Mouse (Mus musculus) cerebellum, adult 9-11 months (tissue): ENCODE data around the gene Aida.
A peak's percentile ranks its signal among the peaks of the same experiment; 100 is the strongest.
"Not testable (repeated sequence)": the region's sequence is repeated elsewhere in the genome, so short reads cannot be mapped to it uniquely, and the experiment has no call there.

Experiments used
- DNase-seq: peaks from one replicate; pipeline ENCODE4 v3.0.0; 2022

The Aida gene

DNA sequence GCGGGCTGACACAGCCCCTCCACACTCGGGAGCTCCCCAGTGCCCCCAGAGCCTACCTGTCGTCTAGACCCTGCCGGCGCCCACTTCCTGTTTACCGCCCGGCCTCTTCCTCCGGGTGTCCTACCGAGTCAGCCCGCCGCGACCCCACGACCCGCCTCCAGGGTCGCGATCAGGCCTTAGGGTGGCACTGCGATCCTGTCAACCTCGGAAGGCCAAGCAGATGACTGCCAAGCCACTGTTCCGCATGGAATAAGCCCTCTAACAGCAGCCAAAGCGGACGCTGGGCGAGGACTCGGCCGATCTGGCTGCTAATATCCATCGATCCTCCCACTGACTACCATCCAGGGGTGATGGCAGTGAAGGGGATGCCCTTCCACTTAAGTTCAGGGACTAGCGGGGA, at the start of gene Aida:
Aida (plus strand) TSS at position 126 of the 400 bp plus-strand sequence.
- peak; percentile 65 for DNase-seq

GRCm38 (mm10) chr1:183248144-183248543, 48.2 kb upstream of the Aida start:
- DNase-seq: no peak

DNA sequence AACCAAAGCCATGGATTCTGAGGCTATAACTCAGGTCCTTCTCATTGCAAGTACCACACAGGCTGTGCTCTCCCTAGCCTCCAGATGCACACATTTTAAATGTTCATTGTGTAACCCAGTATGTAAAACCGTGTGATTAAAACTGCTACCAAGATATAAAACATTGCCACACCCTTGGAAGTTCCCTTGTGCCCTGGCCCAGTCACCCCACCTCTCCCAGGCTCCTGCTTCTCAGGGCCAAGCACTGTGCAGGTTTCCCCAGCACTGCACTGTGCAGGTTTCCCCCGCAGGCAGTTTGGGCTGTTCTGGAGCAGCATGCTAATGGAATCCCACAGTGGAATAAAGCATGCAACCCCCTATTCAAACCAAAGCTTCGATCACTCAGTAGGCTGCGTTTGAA, 45.8 kb upstream of the Aida start:
- no peak for DNase-seq

GRCm38 (mm10) chr1:183251818-183252217, 44.6 kb upstream of the Aida start:
- DNase-seq: no peak

- no peak for DNase-seq
Measured at GRCm38 (mm10) chr1:183252574-183252973, 43.8 kb upstream of the Aida start.

- no peak for DNase-seq
Measured at GRCm38 (mm10) chr1:183264145-183265008, 32.0 kb upstream of the Aida start.

DNA sequence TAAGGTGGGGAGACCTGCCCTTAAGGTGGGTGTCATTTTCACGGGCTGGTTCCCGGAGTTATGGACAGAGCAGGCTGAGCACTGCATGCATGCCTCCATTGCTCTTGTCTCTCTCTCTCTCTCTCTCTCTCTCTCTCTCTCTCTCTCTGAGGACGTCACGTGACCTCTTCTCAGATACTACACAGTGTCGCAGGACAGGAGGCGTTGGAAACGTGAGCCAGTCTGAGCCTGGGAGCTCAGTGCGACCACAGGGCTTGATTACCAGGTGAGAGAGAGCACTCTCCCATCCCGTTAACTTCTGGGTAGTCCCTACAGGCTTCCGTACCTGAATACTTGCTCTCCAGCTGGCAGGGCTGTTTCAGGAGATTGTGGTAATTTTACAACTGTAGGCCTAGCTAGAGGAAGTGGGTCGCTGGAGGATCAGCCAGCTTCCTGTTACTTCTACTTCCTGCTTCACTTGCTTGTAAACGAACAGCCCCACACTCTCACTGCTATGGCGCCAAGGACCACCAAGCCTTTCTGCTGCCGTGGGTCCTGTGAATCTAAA, 30.4 kb upstream of the Aida start:
- no peak for DNase-seq

DNA sequence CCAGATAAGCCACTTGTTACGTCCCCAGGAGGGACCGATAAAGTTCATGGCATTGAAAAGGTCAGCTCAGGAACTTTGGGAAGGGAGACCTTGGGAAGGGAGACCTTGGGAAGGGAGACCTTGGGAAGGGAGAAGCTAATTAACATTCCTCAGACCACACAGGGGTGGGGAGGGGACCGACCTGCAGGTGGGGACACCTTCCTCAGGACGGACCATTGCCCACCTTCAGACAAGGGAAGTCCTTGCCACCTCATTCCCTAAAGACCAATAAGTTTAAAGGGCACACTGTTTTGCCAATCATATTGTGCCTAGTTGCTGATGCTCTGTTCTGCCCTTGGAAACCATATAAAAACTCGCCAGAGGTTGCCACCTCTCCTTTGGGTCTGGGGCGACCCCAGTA, 28.7 kb upstream of the Aida start:
- no peak for DNase-seq

GRCm38 (mm10) chr1:183272867-183273818, 23.2 kb upstream of the Aida start:
- DNase-seq: no peak

DNA sequence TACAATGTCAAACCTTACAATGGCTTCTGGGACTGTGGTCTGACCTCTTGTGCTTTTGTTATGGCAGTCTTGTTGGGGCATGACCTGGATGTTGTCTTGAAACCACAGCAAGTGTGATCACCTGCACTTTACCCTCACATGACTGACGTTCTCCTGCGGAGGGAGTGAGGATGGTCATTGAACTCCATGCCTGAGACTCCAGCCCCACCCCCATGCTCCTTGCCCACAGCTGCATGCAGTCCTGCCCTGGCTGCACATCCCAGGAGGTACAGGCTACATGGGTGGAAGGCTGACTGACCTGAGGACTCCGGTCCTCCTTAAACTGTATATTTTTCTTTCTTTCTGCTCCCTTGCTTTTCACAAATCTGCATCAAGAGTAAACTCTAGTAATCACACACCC, 22.0 kb upstream of the Aida start:
- DNase-seq: no peak

GRCm38 (mm10) chr1:183275763-183276162, 20.6 kb upstream of the Aida start:
- no peak for DNase-seq

- DNase-seq: no peak
Measured at GRCm38 (mm10) chr1:183288351-183288750, 8.0 kb upstream of the Aida start.

GRCm38 (mm10) chr1:183289576-183289975, 6.8 kb upstream of the Aida start:
- DNase-seq: no peak

DNA sequence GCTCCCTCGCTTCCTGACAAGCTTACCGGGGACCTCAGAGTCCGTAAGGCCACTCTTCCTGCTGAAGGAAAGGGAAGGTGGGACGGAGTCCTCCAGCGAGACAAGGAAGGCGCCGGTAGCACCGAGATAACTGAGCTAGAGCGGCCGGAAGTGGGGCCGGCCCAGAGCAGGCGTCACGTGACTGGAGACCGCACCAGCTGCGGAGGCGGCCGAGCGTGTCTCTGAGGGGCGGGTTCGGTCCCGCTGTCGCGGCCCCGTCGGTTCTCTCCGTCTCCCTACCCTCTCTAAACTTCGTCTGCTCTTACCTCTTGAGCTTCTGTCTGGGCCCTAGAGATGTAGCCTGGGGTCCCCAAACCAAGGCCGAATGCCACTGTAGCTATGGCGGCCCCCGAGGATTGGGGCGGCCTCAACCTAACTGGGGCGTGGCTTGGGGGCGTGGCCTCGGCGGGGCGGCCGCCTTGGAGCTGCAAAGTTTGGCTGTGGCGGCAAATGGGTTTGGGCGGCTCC, 540 bp downstream of the Aida start, which contains the start of gene Brox:
Brox (minus strand) TSS at position 393 of the 507 bp plus-strand sequence.
- peak; percentile 92 for DNase-seq

DNA sequence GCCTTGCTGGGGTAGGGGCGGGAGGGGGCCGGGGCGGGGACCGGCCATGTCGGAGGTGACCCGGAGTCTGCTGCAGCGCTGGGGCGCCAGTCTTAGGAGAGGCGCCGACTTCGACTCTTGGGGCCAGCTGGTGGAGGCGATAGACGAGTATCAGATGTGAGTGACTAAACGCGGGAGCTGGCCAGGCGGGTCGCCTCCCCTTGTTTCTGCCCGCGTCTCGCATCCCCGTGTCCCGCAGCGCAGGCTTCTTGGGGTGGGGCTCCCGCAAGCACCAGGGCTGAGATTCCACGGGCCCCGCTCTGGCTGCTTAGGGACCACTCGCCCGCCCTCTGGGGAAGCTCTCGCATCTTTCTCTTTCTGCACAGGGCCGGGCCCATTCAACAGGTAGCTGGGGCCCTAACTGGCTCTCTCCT, 1.1 kb downstream of the Aida start:
- DNase-seq: peak; percentile 73

- no peak for DNase-seq
Measured at GRCm38 (mm10) chr1:183297886-183298489, 1.6 kb downstream of the Aida start.

- DNase-seq: peak; percentile 87
Measured at GRCm38 (mm10) chr1:183299161-183299560, 2.8 kb downstream of the Aida start.

DNA sequence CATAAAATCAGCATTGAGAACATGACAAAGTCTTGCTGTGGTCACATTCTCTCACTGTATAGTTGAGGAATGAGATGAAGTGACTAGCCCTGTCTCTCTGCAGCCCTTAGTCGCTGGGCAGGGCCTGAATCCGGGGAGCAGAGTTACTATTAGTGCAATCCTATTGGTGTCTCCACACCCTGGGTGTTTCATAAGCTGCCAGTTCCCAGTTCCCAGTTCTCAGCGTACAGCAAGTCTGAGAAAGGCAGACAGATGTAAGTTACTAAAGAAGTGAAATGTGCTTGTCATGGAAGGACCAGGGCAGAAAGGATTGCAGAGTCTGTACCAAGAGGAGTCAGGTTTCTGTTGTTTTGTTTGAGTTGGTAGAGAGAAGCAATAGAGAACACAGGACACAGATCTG, 11.2 kb downstream of the Aida start:
- no peak for DNase-seq

- DNase-seq: no peak
Measured at GRCm38 (mm10) chr1:183308476-183308875, 12.1 kb downstream of the Aida start.

GRCm38 (mm10) chr1:183309601-183310000, 13.2 kb downstream of the Aida start:
- DNase-seq: not testable (repeated sequence)

- no peak for DNase-seq
Measured at GRCm38 (mm10) chr1:183312076-183312475, 15.7 kb downstream of the Aida start.

- no peak for DNase-seq
Measured at GRCm38 (mm10) chr1:183315783-183316182, 19.4 kb downstream of the Aida start.

DNA sequence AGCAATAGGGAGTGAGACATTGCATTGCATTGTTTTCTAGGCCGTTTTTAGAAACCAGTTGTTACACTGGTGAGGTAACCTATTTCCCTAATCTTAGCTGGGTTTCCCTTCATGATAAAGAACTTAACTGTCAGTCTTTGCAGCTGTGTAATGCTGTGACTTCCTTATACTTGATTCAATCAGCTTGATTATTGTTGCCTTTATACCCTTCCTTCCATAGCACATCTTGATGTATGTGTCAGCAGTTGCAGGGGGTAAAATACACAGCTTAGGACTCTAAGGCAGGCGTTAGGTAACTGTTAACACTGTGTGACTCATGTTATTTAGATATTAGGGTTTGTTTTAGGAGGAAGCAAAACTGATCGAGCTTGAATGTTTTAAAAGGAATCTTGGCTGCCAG, 24.3 kb downstream of the Aida start:
- DNase-seq: no peak
